Mouse (Mus musculus): ENCODE measurements at regions not wholly inside any gene's neighbourhood (a gene's known extent, or its start where the extent isn't known, plus 50 kb on each side); places are given as distances from the start of the nearest gene placed in this dataset.

DNA sequence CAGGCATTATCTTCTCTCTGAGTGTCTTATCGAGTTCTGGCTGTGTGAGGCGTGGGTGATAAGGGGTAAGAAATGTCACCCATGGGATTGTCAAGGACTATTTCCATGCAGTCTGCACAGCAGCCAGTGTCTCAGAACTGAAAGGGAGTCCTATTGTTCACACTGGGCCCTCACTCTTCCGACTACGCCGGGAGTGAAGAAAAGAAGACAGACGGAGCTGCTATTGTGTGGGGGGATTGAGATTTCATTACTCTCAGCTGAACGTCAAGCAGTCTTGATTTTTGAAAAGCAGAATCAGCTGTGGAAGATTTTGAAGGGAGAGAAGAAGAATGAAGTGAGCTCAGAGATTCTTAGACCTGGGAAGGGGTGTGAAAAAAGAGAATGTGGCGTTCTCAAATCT, 138.9 kb downstream of the Btg1 start:
- no peaks in the 10 kb centered on the region for H3K4me1 ChIP-seq (replicated peaks; ENCODE audit: control insufficient read depth in 2 of 2, insufficient read depth in 2 of 2, low read length in 1 of 2)
- no peak overlapping the region for H3K9ac ChIP-seq (replicated peaks)
- H3K4me2 ChIP-seq (ENCODE audit: low read depth) = no peak overlapping the region
- DNase-seq (ENCODE audit: low read depth in 3 of 3, low spot score in 3 of 3) = no peak
- no peaks in the 10 kb centered on the region for H3K36me3 ChIP-seq (replicated peaks; ENCODE audit: control insufficient read depth, insufficient read depth, low read depth)
- H3K9me3 ChIP-seq (ENCODE audit: control insufficient read depth, low read length) = no peaks in the 10 kb centered on the region
- TF ChIP-seq EP300 (IDR thresholded peaks at IDR 0.05; ENCODE audit: low read depth) (no peak), CTCF (IDR thresholded peaks at IDR 0.05; ENCODE audit: low read depth) (no peak)
- no peak overlapping the region for H3K4me3 ChIP-seq (ENCODE audit: insufficient read depth in 1 of 2, low read depth in 2 of 2, low read length in 2 of 2)
- no peak for ATAC-seq (ENCODE audit: insufficient read depth)
- no peaks in the 10 kb centered on the region; the same call in 1 of the 2 replicates for H3K27me3 ChIP-seq (ENCODE audit: control insufficient read depth, insufficient read depth, low read length)
- no peak overlapping the region for H3K27ac ChIP-seq
- 57% methylated on average over 8 of the region's 8 CpGs for WGBS (ENCODE audit: insufficient replicate concordance)

DNA sequence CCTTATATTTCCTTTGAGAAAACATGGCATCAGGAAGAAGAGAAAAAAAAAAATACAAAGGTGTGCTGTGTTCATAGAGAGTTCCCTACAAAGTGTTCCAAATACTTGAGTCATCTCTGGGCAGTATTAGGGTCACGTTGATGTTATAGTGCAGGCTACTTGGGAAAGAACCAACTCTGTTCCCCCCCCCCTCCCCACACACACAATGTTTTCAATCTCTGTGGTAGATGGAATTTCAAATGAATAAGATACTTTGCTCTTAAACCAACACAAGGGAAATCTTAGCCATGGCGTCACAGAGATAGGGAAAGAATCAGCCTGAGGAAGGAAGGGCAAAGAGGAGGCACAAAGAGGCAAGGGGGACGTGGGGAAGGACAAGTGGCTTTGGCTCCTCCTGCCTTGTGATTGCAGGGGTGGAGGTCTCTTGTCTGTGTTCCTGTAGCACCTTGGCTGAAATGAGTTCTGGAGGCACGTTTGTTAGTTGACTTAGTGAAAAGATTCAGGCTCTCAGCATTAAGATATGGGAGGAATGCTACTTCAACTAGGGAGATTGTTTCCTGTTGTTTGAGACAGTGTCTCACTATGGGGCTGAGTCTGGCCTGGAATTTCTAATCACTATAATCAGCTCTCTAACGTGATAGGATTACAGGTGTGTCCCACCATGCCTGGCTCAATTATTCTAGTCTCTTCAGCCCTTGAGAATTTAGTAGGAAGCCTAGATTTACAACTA, 139.7 kb downstream of the Btg1 start:
- H3K4me3 ChIP-seq (ENCODE audit: insufficient read depth in 1 of 2, low read depth in 2 of 2, low read length in 2 of 2) = no peak overlapping the region
- no peaks in the 10 kb centered on the region for H3K36me3 ChIP-seq (replicated peaks; ENCODE audit: control insufficient read depth, insufficient read depth, low read depth)
- no peaks in the 10 kb centered on the region; the same call in 1 of the 2 replicates for H3K27me3 ChIP-seq (ENCODE audit: control insufficient read depth, insufficient read depth, low read length)
- H3K9me3 ChIP-seq (ENCODE audit: control insufficient read depth, low read length) = no peaks in the 10 kb centered on the region
- no peak for ATAC-seq (ENCODE audit: insufficient read depth)
- no peak for TF ChIP-seq EP300 (IDR thresholded peaks at IDR 0.05; ENCODE audit: low read depth)
- TF ChIP-seq CTCF (IDR thresholded peaks at IDR 0.05; ENCODE audit: low read depth) = no peak
- 32% methylated on average over 5 of the region's 5 CpGs for WGBS (ENCODE audit: insufficient replicate concordance)
- no peaks in the 10 kb centered on the region for H3K4me1 ChIP-seq (replicated peaks; ENCODE audit: control insufficient read depth in 2 of 2, insufficient read depth in 2 of 2, low read length in 1 of 2)
- no peak overlapping the region for H3K9ac ChIP-seq (replicated peaks)
- no peak overlapping the region for H3K4me2 ChIP-seq (ENCODE audit: low read depth)
- H3K27ac ChIP-seq = no peak overlapping the region
- no peak for DNase-seq (ENCODE audit: low read depth in 3 of 3, low spot score in 3 of 3)

GRCm38 (mm10) chr10:96757311-96757710, 140.5 kb downstream of the Btg1 start:
- Histone ChIP-seq H3K36me3 (replicated peaks; ENCODE audit: control insufficient read depth, insufficient read depth, low read depth) (no peaks in the 10 kb centered on the region), H3K9me3 (ENCODE audit: control insufficient read depth, low read length) (no peaks in the 10 kb centered on the region), H3K27me3 (ENCODE audit: control insufficient read depth, insufficient read depth, low read length) (no peaks in the 10 kb centered on the region), H3K4me2 (ENCODE audit: low read depth) (no peak overlapping the region), H3K4me3 (ENCODE audit: insufficient read depth in 1 of 2, low read depth in 2 of 2, low read length in 2 of 2) (no peak overlapping the region), H3K9ac (replicated peaks) (no peak overlapping the region), H3K4me1 (replicated peaks; ENCODE audit: control insufficient read depth in 2 of 2, insufficient read depth in 2 of 2, low read length in 1 of 2) (no peaks in the 10 kb centered on the region), H3K27ac (no peak overlapping the region)
- 53% methylated on average over 1 of the region's 1 CpGs for WGBS (ENCODE audit: insufficient replicate concordance)
- DNase-seq (ENCODE audit: low read depth in 3 of 3, low spot score in 3 of 3) (no peak), ATAC-seq (ENCODE audit: insufficient read depth) (no peak)
- TF ChIP-seq EP300 (IDR thresholded peaks at IDR 0.05; ENCODE audit: low read depth) (no peak), CTCF (IDR thresholded peaks at IDR 0.05; ENCODE audit: low read depth) (no peak)

DNA sequence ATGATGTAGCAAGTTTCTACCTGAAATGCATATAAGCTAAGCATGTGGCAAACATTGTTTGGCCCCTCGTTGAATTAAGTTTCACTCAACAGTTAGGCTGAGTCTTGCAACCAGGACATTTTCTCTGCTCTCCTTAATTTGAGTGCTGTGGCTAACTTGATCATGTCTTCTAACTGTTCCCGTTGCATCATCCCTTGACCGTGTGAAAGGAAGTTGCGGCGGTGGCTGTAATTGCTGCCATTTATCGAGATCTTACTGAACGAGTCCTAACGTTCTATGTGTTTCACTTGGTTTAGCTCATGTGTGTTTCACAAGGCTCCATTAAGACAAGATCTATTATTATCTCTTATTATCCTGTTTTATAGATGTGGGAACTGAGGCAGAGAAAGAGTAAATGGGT, 144.8 kb downstream of the Btg1 start:
- Histone ChIP-seq H3K4me3 (ENCODE audit: insufficient read depth in 1 of 2, low read depth in 2 of 2, low read length in 2 of 2) (no peak overlapping the region), H3K9ac (replicated peaks) (no peak overlapping the region), H3K4me1 (replicated peaks; ENCODE audit: control insufficient read depth in 2 of 2, insufficient read depth in 2 of 2, low read length in 1 of 2) (no peaks in the 10 kb centered on the region), H3K4me2 (ENCODE audit: low read depth) (no peak overlapping the region), H3K27ac (no peak overlapping the region), H3K9me3 (ENCODE audit: control insufficient read depth, low read length) (no peaks in the 10 kb centered on the region), H3K36me3 (replicated peaks; ENCODE audit: control insufficient read depth, insufficient read depth, low read depth) (no peaks in the 10 kb centered on the region), H3K27me3 (ENCODE audit: control insufficient read depth, insufficient read depth, low read length) (no peaks in the 10 kb centered on the region)
- no peak for ATAC-seq (ENCODE audit: insufficient read depth)
- 72% methylated on average over 8 of the region's 8 CpGs for WGBS (ENCODE audit: insufficient replicate concordance)
- TF ChIP-seq EP300 (IDR thresholded peaks at IDR 0.05; ENCODE audit: low read depth) = no peak
- TF ChIP-seq CTCF (IDR thresholded peaks at IDR 0.05; ENCODE audit: low read depth) = no peak
- no peak for DNase-seq (ENCODE audit: low read depth in 3 of 3, low spot score in 3 of 3)

DNA sequence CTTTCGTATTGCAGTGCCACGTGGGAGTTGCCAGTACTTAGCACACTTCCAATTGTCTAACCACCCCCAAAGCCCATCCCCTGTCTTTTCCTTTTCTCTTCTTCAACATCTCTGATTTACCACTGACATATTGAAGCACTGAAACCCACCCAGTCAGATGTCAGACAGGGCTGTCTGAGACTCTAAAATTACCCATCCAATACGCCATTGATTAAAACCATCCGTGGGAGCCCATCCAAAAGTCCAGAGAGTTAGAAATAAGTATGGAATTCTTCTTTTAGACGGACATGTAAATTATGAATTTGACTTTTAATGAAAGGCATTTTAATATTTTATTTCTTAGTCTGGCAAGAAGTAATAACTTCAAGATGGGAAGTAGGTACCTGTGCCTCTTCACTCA, 148.8 kb downstream of the Btg1 start:
- ATAC-seq (ENCODE audit: insufficient read depth) (no peak), DNase-seq (ENCODE audit: low read depth in 3 of 3, low spot score in 3 of 3) (no peak)
- H3K4me2 ChIP-seq (ENCODE audit: low read depth) = no peak overlapping the region
- TF ChIP-seq CTCF (IDR thresholded peaks at IDR 0.05; ENCODE audit: low read depth) = no peak
- no peak for TF ChIP-seq EP300 (IDR thresholded peaks at IDR 0.05; ENCODE audit: low read depth)
- H3K9me3 ChIP-seq (ENCODE audit: control insufficient read depth, low read length) = no peaks in the 10 kb centered on the region
- no peaks in the 10 kb centered on the region for H3K36me3 ChIP-seq (replicated peaks; ENCODE audit: control insufficient read depth, insufficient read depth, low read depth)
- 68% methylated on average over 5 of the region's 5 CpGs for WGBS (ENCODE audit: insufficient replicate concordance)
- no peak overlapping the region for H3K27ac ChIP-seq
- no peak overlapping the region for H3K4me3 ChIP-seq (ENCODE audit: insufficient read depth in 1 of 2, low read depth in 2 of 2, low read length in 2 of 2)
- H3K27me3 ChIP-seq (ENCODE audit: control insufficient read depth, insufficient read depth, low read length) = no peaks in the 10 kb centered on the region
- no peak overlapping the region for H3K9ac ChIP-seq (replicated peaks)
- H3K4me1 ChIP-seq (replicated peaks; ENCODE audit: control insufficient read depth in 2 of 2, insufficient read depth in 2 of 2, low read length in 1 of 2) = no peaks in the 10 kb centered on the region

All from liver, embryonic 14.5 days (tissue).